Mouse (Mus musculus) embryo, embryonic 10.5 days (tissue): ENCODE results near the gene Pigv.
"Not testable (repeated sequence)": the region's sequence is repeated elsewhere in the genome, so short reads cannot be mapped to it uniquely, and the experiment has no call there.

Source experiments
- DNase-seq: peaks from one replicate; pipeline ENCODE4 v3.0.0-alpha.2; 2015; ENCODE audit warnings: low spot score

The Pigv gene

GRCm38 (mm10) chr4:133672845-133673647 lies 599 bp upstream of the Pigv start:
- DNase-seq = peak; percentile 64

GRCm38 (mm10) chr4:133671184-133671880 lies 1.1 kb downstream of the Pigv start:
- DNase-seq = peak; percentile 91

GRCm38 (mm10) chr4:133669652-133670210 lies 2.7 kb downstream of the Pigv start:
- no peak for DNase-seq

- no peak for DNase-seq
These were observed 3.9 kb downstream of the Pigv start for GRCm38 (mm10) chr4:133668537-133668936.

- no peak for DNase-seq
These were observed 6.2 kb downstream of the Pigv start for GRCm38 (mm10) chr4:133666199-133666598.

GRCm38 (mm10) chr4:133665118-133665517 lies 7.3 kb downstream of the Pigv start:
- no peak for DNase-seq

- DNase-seq = no peak
These were observed 9.5 kb downstream of the Pigv start for GRCm38 (mm10) chr4:133662945-133663344.

- no peak for DNase-seq
These were observed 10.0 kb downstream of the Pigv start for GRCm38 (mm10) chr4:133662421-133662820.

GRCm38 (mm10) chr4:133660193-133661155 lies 12.0 kb downstream of the Pigv start:
- peak; percentile 45 for DNase-seq

GRCm38 (mm10) chr4:133659497-133660192 lies 12.8 kb downstream of the Pigv start:
- DNase-seq = peak; percentile 65

GRCm38 (mm10) chr4:133658729-133659128 lies 13.7 kb downstream of the Pigv start:
- DNase-seq = no peak

- DNase-seq = no peak
These were observed 14.5 kb downstream of the Pigv start for GRCm38 (mm10) chr4:133657829-133658458.

- DNase-seq = no peak
These were observed 15.4 kb downstream of the Pigv start for GRCm38 (mm10) chr4:133656997-133657396.

- no peak for DNase-seq
These were observed 16.2 kb downstream of the Pigv start for GRCm38 (mm10) chr4:133656294-133656693.

GRCm38 (mm10) chr4:133654070-133654469 lies 18.4 kb downstream of the Pigv start:
- not testable (repeated sequence) for DNase-seq

- no peak for DNase-seq
These were observed 19.7 kb downstream of the Pigv start for GRCm38 (mm10) chr4:133652746-133653145.

GRCm38 (mm10) chr4:133651986-133652385 lies 20.5 kb downstream of the Pigv start:
- no peak for DNase-seq

GRCm38 (mm10) chr4:133651445-133651844 lies 21.0 kb downstream of the Pigv start:
- no peak for DNase-seq

GRCm38 (mm10) chr4:133649989-133650699 lies 22.3 kb downstream of the Pigv start, which contains the start of gene Zdhhc18:
Gene Zdhhc18, minus strand, starts transcription at chr4:133650154.
- DNase-seq = peak; percentile 90

- not testable (repeated sequence) for DNase-seq
These were observed 23.0 kb downstream of the Pigv start for GRCm38 (mm10) chr4:133649464-133649863.
